ENCODE assay signal across 9 mouse cellular contexts in the genomic region with DNA sequence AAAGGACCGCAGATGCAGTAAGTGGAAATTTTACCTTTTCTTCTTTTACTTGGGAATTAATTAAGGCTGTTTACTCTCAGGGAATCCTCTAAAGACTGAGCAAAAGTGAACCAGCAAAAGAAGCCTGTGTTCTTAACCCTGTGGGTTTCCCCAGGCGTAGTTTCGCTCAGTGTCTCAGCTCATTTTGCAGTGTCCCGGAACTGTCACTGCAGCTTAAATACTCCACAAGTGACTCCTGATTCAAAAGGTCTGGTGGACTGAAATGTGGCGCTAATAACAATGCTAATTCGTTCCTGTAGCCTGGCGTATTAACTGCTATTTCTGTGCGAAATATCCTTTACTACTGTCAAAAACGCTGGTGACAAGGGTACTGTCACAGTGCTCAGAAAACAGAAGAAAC. TPM values are rescaled to one million over a fixed set of nuclear protein-coding genes. Genes with fewer than 3 reads are reported as not detected.
DNase-seq lines count a peak whose midpoint lies in the region; ATAC-seq and TF ChIP-seq lines count a peak whose summit lies in the region.
"Had no signal": no experiment of that assay in that cellular context is flagged by ENCODE, and none has a peak within 500 bp of the region (broad histone marks: within the 10 kb centered on the region; RNA-seq: fewer than 3 reads in every experiment).

No protein-coding gene starts in this region.

- no peak overlapping the region for H3K4me3 ChIP-seq in forebrain, embryonic 13.5 days
- no peak overlapping the region for H3K4me3 ChIP-seq in forebrain, postnatal 0 days (ENCODE audit: low read depth, low read length)
- peak overlapping the region; percentile 22; the same call in 1 of the 2 replicates for H3K4me3 ChIP-seq in hindbrain, embryonic 10.5 days
- H3K4me3 ChIP-seq in midbrain, embryonic 13.5 days (replicated peaks): no peak overlapping the region
- H3K4me3 ChIP-seq: layer of hippocampus, adult 2 months had no signal

- H3K4me2 ChIP-seq in forebrain, embryonic 13.5 days: no peak overlapping the region; the same call in 1 of the 2 replicates
- H3K4me2 ChIP-seq in forebrain, postnatal 0 days (ENCODE audit: low read depth): no peak overlapping the region
- H3K4me2 ChIP-seq in midbrain, embryonic 13.5 days (replicated peaks): peak overlapping the region; percentile 7

- H3K36me3 ChIP-seq in forebrain, embryonic 13.5 days (ENCODE audit: poor library complexity, severe bottlenecking): no peaks in the 10 kb centered on the region
- no peaks in the 10 kb centered on the region for H3K36me3 ChIP-seq in forebrain, postnatal 0 days (ENCODE audit: insufficient read depth)
- H3K36me3 ChIP-seq in hindbrain, embryonic 10.5 days: no peaks in the 10 kb centered on the region
- H3K36me3 ChIP-seq in midbrain, embryonic 13.5 days: no peaks in the 10 kb centered on the region

- peaks cover 5% of the 10 kb centered on the region; the same call in 1 of the 2 replicates for H3K4me1 ChIP-seq in forebrain, embryonic 13.5 days
- H3K4me1 ChIP-seq in forebrain, postnatal 0 days (ENCODE audit: insufficient read depth): no peaks in the 10 kb centered on the region
- no peaks in the 10 kb centered on the region for H3K4me1 ChIP-seq in hindbrain, embryonic 10.5 days (replicated peaks)
- H3K4me1 ChIP-seq in midbrain, embryonic 13.5 days (replicated peaks): 0 out of 2 replicates have a peak, but pooled peaks cover 8% of the 10 kb centered on the region

- peak; percentile 48 for ATAC-seq in forebrain, embryonic 13.5 days
- no peak for ATAC-seq in forebrain, postnatal 0 days
- ATAC-seq in midbrain, embryonic 13.5 days: peak; percentile 65

- no peak overlapping the region for H3K27ac ChIP-seq in forebrain, embryonic 13.5 days
- H3K27ac ChIP-seq in forebrain, postnatal 0 days (ENCODE audit: low read depth, low read length): no peak overlapping the region
- peak overlapping the region; percentile 9; the same call in 1 of the 2 replicates for H3K27ac ChIP-seq in hindbrain, embryonic 10.5 days
- H3K27ac ChIP-seq in midbrain, embryonic 13.5 days: no peak overlapping the region; the same call in 1 of the 2 replicates
- H3K27ac ChIP-seq: layer of hippocampus, adult 2 months had no signal

- TF ChIP-seq CTCF in forebrain, postnatal 0 days (IDR thresholded peaks at IDR 0.05; ENCODE audit: low read depth): no peak

- 62% methylated on average over 9 of the region's 9 CpGs for WGBS in forebrain, embryonic 13.5 days
- WGBS in forebrain, postnatal 0 days: 58% methylated on average over 9 of the region's 9 CpGs
- 62% methylated on average over 9 of the region's 9 CpGs for WGBS in hindbrain, embryonic 10.5 days
- 61% methylated on average over 9 of the region's 9 CpGs for WGBS in midbrain, embryonic 13.5 days

- no peak for DNase-seq in forebrain, postnatal 0 days
- peak; percentile 72 for DNase-seq in 3T3-L1 (ENCODE audit: low read depth, low spot score)
- DNase-seq in hindbrain, embryonic 10.5 days (ENCODE audit: low spot score): no peak
- no peak for DNase-seq in frontal cortex, postnatal 14 days (ENCODE audit: low spot score in 2 of 2)
- DNase-seq in c-Kit-positive CD71-positive TER-119-positive erythroid progenitor cells, embryonic 14.5 days (ENCODE audit: low spot score): no peak
- DNase-seq in left cerebral cortex, postnatal 14 days (ENCODE audit: low spot score in 2 of 2): no peak

- no peaks in the 10 kb centered on the region for H3K9me3 ChIP-seq in forebrain, embryonic 13.5 days (replicated peaks)
- H3K9me3 ChIP-seq in forebrain, postnatal 0 days (ENCODE audit: low read length): no peaks in the 10 kb centered on the region
- H3K9me3 ChIP-seq in hindbrain, embryonic 10.5 days: no peaks in the 10 kb centered on the region
- no peaks in the 10 kb centered on the region for H3K9me3 ChIP-seq in midbrain, embryonic 13.5 days

- H3K9ac ChIP-seq in forebrain, embryonic 13.5 days: no peak overlapping the region
- no peak overlapping the region for H3K9ac ChIP-seq in forebrain, postnatal 0 days
- H3K9ac ChIP-seq in midbrain, embryonic 13.5 days (replicated peaks): no peak overlapping the region

- no peaks in the 10 kb centered on the region for H3K27me3 ChIP-seq in forebrain, embryonic 13.5 days
- H3K27me3 ChIP-seq in forebrain, postnatal 0 days (ENCODE audit: insufficient read depth, low read length): no peaks in the 10 kb centered on the region
- H3K27me3 ChIP-seq in hindbrain, embryonic 10.5 days (ENCODE audit: insufficient read depth, poor library complexity, severe bottlenecking): no peaks in the 10 kb centered on the region
- H3K27me3 ChIP-seq in midbrain, embryonic 13.5 days: no peaks in the 10 kb centered on the region

- intact Hi-C loops in left cerebral cortex, postnatal 14 days (cut with DNase I): no loop called here

RNA-seq across cellular contexts. Expression of a gene that starts 0.5 kb away (rescaled TPM):
- 13.2 and 14.1 TPM in 2 replicates for polyA plus RNA-seq in forebrain, embryonic 13.5 days (2015; fragmentation: Nextera tagmentation; extraction: Ambion mirVana)
- total RNA-seq in forebrain, postnatal 0 days (2014; rRNA removed): 24.5 and 32.8 TPM in 2 replicates
- polyA plus RNA-seq in forebrain, postnatal 0 days (2015; fragmentation: Nextera tagmentation; extraction: Ambion mirVana): 10.1 and 12.5 TPM in 2 replicates
- 15.6 and 21.8 TPM in 2 replicates for polyA plus RNA-seq in hindbrain, embryonic 10.5 days (2016; fragmentation: Nextera tagmentation; extraction: Ambion mirVana)
- polyA plus RNA-seq in midbrain, embryonic 13.5 days (2015; fragmentation: Nextera tagmentation; extraction: Ambion mirVana): 4.5 and 6.3 TPM in 2 replicates
- total RNA-seq in left cerebral cortex, postnatal 14 days (2021): 10 to 100 TPM; 27.4 to 27.8 TPM
